Mouse (Mus musculus): ENCODE data around the gene Tbc1d22a.

DNA sequence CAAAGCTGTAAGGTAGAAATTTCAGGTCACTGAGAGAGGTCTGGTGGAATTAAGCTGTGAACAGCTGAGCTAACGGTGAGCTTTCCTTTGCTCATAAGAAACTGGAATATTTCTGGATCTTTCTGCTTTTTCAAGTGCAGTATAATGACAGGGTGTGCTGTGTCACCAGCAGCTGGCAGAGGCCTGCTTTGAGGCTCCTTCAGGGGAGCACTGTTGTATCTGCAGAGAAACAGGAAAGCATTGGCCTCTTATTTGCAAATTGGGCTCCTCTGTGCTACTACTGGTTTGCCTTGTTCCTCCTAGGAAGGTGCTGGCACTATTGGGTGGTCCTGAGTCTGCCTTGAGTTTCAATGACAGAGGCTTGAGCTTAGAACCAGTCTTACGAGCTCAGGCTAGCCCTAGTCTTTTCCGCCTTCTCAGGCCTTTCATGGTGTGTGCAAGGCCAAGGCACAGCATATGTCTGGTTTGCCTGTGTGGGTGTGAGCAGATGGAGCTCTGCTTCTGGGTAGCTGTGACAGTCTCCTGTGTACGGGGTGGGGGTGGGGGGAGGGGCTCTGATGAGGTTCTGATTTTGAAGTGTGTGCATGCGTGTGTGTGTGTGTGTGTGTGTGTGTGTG is 95.1 kb downstream of the Tbc1d22a start:
- TF ChIP-seq POLR2A (IDR thresholded peaks at IDR 0.05; ENCODE audit: borderline replicate concordance, extremely low read depth, low read depth, low read length) (no peak), CTCF (IDR thresholded peaks at IDR 0.05; ENCODE audit: insufficient read depth, low read length) (no peak)
